In genomic region chr9:104203851-104204250, GRCm38 (mm10) we compare ENCODE assay signal across 9 mouse cellular contexts. TPM values are rescaled to one million over a fixed set of nuclear protein-coding genes. Genes with fewer than 3 reads are reported as not detected.
DNase-seq lines count a peak whose midpoint lies in the region; ATAC-seq lines count a peak whose summit lies in the region.
"Had no signal": no experiment of that assay in that cellular context is flagged by ENCODE, and none has a peak within 500 bp of the region (broad histone marks: within the 10 kb centered on the region; RNA-seq: fewer than 3 reads in every experiment).

No protein-coding gene starts in this region.

- no peak overlapping the region for H3K4me2 ChIP-seq in liver, embryonic 12.5 days
- H3K4me2 ChIP-seq: heart, embryonic 15.5 days had no signal

- no peak overlapping the region for H3K4me3 ChIP-seq in liver, embryonic 12.5 days
- H3K4me3 ChIP-seq: heart, embryonic 15.5 days had no signal

- intact Hi-C loops in heart, postnatal 10 days (cut with DNase I) = loop anchor here (2.0 to 5.0 kb wide), 2 partner anchors 58 to 103 kb away; partner anchors contain the start of gene Dnajc13
- intact Hi-C loops in left cerebral cortex, postnatal 25 days (cut with DNase I) = loop anchor here (5.0 to 10.0 kb wide), 2 partner anchors 103 to 171 kb away; no protein-coding TSS in a partner anchor

- H3K9me3 ChIP-seq in liver, embryonic 12.5 days (replicated peaks) = no peaks in the 10 kb centered on the region
- H3K9me3 ChIP-seq: heart, embryonic 15.5 days had no signal

- DNase-seq in liver = peak; percentile 42
- peak; percentile 72 for DNase-seq in R1 (ENCODE audit: low read depth, low spot score)
- DNase-seq in cerebellum, postnatal 10 days = peak; percentile 60 to 64
- peak; percentile 23 to 61 for DNase-seq in heart, postnatal 10 days
- peak; percentile 43 to 55 for DNase-seq in left cerebral cortex, postnatal 25 days (ENCODE audit: low spot score in 2 of 2)
- DNase-seq in urinary bladder, adult 2 months (ENCODE audit: low spot score) = no peak

- WGBS in liver, embryonic 12.5 days (ENCODE audit: insufficient replicate concordance) = 84% methylated on average over 3 of the region's 3 CpGs

- no peak for ATAC-seq in liver, embryonic 12.5 days
- ATAC-seq in neutrophil, adult 5-6 weeks (ENCODE audit: extremely low read depth, insufficient number of reproducible peaks, low FRiP score, poor library complexity, severe bottlenecking) = peak; percentile 46; the same call in 1 of the 2 replicates

- no peak overlapping the region for H3K27ac ChIP-seq in liver, embryonic 12.5 days
- H3K27ac ChIP-seq: heart, embryonic 15.5 days had no signal

- no peaks in the 10 kb centered on the region for H3K27me3 ChIP-seq in liver, embryonic 12.5 days (replicated peaks)
- H3K27me3 ChIP-seq: heart, embryonic 15.5 days had no signal

- H3K9ac ChIP-seq in liver, embryonic 12.5 days = no peak overlapping the region
- H3K9ac ChIP-seq: heart, embryonic 15.5 days had no signal

- H3K36me3 ChIP-seq in liver, embryonic 12.5 days = peaks cover 83% of the 10 kb centered on the region

- H3K4me1 ChIP-seq in liver, embryonic 12.5 days = no peaks in the 10 kb centered on the region
- H3K4me1 ChIP-seq: heart, embryonic 15.5 days had no signal

RNA-seq across cellular contexts. Expression of gene Dnajc13, which starts 58.9 kb away (rescaled TPM):
- 11.6 and 12.1 TPM in 2 replicates for polyA plus RNA-seq in liver, embryonic 12.5 days (2016; fragmentation: Nextera tagmentation; extraction: Ambion mirVana)
- 10 to 100 TPM; 35.1 to 41.9 TPM for total RNA-seq in heart, postnatal 10 days (2021)
- total RNA-seq in left cerebral cortex, postnatal 25 days (2021) = 10 to 100 TPM; 64.2 to 68.5 TPM
- 51.9 and 70.0 TPM in 2 replicates for total RNA-seq in neutrophil, adult 5-6 weeks (2017)
- polyA plus RNA-seq in urinary bladder, adult 2 months (2012; rRNA removed) = 38.8 and 46.8 TPM in 2 replicates
